Mouse (Mus musculus) cerebellum, adult 2 months (tissue): ENCODE measurements at regions not wholly inside any gene's neighbourhood (a gene's known extent, or its start where the extent isn't known, plus 50 kb on each side); places are given as distances from the start of the nearest gene placed in this dataset.

Source experiments
- CTCF ChIP-seq: fragments of 200-500 bp; IDR thresholded peaks from 2 replicates; pipeline ENCODE4 v1.5.1; 2011; ENCODE audit warnings: low read depth, mild to moderate bottlenecking, control low read depth, low read length, moderate library complexity, borderline replicate concordance; ENCODE audit not compliant: insufficient read depth
- POLR2A ChIP-seq: fragments of 200-500 bp; IDR thresholded peaks from 2 replicates; pipeline ENCODE4 v1.6.1; 2011; ENCODE audit warnings: low read length, control low read depth, borderline replicate concordance; ENCODE audit not compliant: insufficient read depth

DNA sequence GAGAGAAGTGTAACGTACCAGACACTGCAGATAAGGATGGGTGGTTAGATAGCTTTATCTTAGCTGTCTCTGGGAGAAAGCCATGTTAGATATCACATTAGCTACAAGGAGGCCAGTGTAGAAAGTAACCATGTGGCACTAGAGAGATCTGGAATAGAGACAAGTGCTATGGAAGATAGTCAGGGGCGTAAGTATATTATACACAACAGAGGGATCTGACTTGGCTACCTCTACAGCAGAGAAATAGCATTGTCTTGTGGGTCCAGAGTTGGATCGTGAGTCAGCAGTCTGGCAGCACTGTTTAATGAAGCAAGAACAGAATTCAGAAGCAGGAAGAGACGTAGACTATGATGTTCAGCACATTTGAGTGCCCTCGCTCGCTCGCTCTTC is 130.4 kb upstream of the Fmo9 start:
- TF ChIP-seq POLR2A (no peak), CTCF (no peak)
